Mouse (Mus musculus) cerebellum, adult 2 months (tissue): Measurements from ENCODE around the gene Card9.

Source experiments
- CTCF ChIP-seq: fragments of 200-500 bp; IDR thresholded peaks from 2 replicates; pipeline ENCODE4 v1.5.1; 2011; ENCODE audit warnings: low read depth, mild to moderate bottlenecking, control low read depth, low read length, moderate library complexity, borderline replicate concordance; ENCODE audit not compliant: insufficient read depth
- POLR2A ChIP-seq: fragments of 200-500 bp; IDR thresholded peaks from 2 replicates; pipeline ENCODE4 v1.6.1; 2011; ENCODE audit warnings: low read length, control low read depth, borderline replicate concordance; ENCODE audit not compliant: insufficient read depth

DNA sequence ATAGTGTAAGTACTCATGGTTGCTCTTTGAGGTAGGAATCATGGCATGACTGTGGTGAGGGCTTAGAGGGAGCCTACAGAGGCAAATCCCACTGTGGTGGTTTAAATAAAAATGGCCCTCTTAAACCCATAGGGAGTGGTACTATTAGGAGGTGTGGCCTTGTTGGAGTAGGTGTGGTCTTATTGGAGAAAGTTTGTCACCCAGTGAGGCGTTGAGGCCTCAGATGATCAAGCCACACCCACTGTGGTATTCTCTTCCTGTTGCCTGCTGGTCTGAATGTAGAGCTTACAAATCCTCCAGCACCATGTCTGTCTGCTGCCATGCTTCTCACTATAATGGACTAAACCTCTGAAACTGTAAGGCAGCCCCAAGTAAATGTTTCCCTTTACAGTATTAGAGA, 56.0 kb downstream of the Card9 start:
- TF ChIP-seq CTCF: no peak
- no peak for TF ChIP-seq POLR2A
